Mouse (Mus musculus): ENCODE measurements around the gene Mon1b.

DNA sequence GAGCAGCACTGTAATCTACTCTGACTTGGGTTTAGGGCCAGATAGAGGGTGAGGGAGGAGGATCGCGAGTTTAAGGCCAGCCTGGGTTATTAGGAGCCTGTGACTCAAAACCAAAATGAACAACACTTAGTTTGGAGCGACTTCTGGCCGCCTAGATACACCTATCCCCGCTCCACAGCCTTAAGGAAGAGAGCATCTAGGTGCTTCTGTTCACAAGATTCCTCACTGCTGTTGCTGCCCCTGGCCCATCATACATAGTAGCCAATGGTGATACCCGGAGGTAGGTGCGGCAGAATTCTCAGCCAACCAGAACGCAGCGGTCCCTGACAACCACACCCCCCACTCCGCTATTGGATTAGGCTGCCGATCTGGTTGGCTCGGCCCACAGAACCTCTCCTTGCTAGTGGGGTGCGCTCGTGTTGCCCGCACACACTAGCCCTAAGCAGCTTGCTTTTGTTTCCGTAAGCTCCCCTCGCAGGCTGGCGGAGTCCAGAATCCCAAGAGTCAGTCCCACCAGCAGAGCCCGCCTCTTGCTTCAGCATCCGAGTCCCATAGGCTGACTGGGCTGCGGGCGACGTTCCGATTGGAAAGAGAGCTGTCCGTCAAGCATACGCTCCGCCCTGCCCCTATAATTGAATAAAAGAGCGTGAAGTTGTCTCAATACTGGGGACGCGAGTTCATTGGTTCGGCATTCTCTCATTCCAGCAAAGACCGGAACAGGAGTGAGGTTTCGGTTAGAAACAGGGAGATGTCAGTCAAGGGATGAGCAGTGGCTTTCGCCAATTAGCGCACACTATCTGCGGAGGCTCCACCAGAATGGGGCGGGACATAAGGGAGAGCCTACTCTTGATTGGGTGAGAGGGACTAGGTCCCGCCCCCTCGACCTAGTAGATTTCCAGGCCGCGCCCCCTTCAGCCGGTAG lies at the start of gene Mon1b:
- TF ChIP-seq CTCF (IDR thresholded peaks at IDR 0.05; ENCODE audit: borderline replicate concordance, control insufficient read depth, extremely low read depth, insufficient read depth, low read length, poor library complexity) (no peak), POLR2A (IDR thresholded peaks at IDR 0.05; ENCODE audit: control insufficient read depth, extremely low read depth, insufficient read depth, low read length, poor library complexity) (peak; percentile 23)
